Comparison of ENCODE assay signal across 9 mouse cellular contexts in the genomic region with DNA sequence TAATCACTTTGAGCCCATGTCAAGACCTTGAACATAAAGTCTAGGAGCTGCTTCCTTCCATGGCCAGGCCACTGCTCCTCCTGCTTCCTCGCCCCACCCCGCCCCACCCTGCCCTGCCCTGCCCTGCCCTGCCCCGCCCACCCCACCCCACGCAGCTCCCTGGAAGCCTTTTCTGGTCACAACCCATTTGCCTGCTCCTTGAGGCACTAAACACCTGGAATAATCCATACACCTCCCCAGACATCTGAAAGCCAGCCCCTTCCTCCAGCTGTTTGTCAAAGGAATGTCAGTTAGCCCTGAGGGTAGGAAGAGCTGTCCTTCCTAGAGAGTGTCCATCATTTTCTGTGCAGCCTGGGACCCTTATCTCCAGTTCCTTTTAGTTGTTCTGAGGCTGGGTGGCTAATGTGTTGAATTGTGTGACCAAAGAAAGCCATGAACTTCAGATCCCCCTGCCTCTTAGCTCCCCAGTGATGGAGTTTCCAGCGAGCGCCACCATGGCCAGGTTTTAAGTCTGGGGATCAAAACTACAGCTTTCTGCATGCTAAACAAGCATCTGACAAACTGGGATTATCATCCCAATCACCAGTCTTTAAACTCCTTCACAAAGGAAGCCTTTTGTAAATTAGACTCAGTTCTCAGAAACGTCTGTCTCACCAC. TPM values are rescaled to one million over a fixed set of nuclear protein-coding genes. Genes with fewer than 3 reads are reported as not detected.
DNase-seq lines count a peak whose midpoint lies in the region; ATAC-seq and TF ChIP-seq lines count a peak whose summit lies in the region.
"Not testable (repeated sequence)": the region's sequence is repeated elsewhere in the genome, so short reads cannot be mapped to it uniquely, and the experiment has no call there.
"Had no signal": no experiment of that assay in that cellular context is flagged by ENCODE, and none has a peak within 500 bp of the region (broad histone marks: within the 10 kb centered on the region; RNA-seq: fewer than 3 reads in every experiment).

No protein-coding gene starts in this region.

- H3K4me2 ChIP-seq in hindbrain, embryonic 14.5 days (replicated peaks); liver, postnatal 0 days (ENCODE audit: low read depth, low read length); midbrain, postnatal 0 days (ENCODE audit: low read depth, low read length, poor library complexity, severe bottlenecking); stomach, embryonic 16.5 days (ENCODE audit: low read depth, low read length): not testable (repeated sequence)

- H3K4me1 ChIP-seq in hindbrain, embryonic 14.5 days (replicated peaks; ENCODE audit: control insufficient read depth, insufficient read depth, low read length); liver, postnatal 0 days (ENCODE audit: insufficient read depth); midbrain, postnatal 0 days (ENCODE audit: insufficient read depth, low read length); stomach, embryonic 16.5 days (ENCODE audit: control insufficient read depth, insufficient read depth, low read length): not testable (repeated sequence)

- H3K4me3 ChIP-seq in hindbrain, embryonic 14.5 days (replicated peaks; ENCODE audit: low read length); liver, postnatal 0 days (ENCODE audit: low read depth, low read length); midbrain, postnatal 0 days (ENCODE audit: low read depth, low read length); stomach, embryonic 16.5 days (replicated peaks; ENCODE audit: low read length): not testable (repeated sequence)

- H3K9me3 ChIP-seq in hindbrain, embryonic 14.5 days (ENCODE audit: control insufficient read depth, low read length); liver, postnatal 0 days (ENCODE audit: low read length); midbrain, postnatal 0 days (ENCODE audit: low read length); stomach, embryonic 16.5 days (replicated peaks; ENCODE audit: control insufficient read depth, low read length): not testable (repeated sequence)

- TF ChIP-seq EP300 in liver, postnatal 0 days (IDR thresholded peaks at IDR 0.05; ENCODE audit: low read depth): not testable (repeated sequence)

- WGBS in hindbrain, embryonic 14.5 days: 67% methylated on average over 1 of the region's 7 CpGs
- no CpG with 5 or more reads among the region's 7 CpGs for whole genome bisulfite sequencing in liver, postnatal 0 days (ENCODE audit: insufficient replicate concordance)
- WGBS in midbrain, postnatal 0 days: no CpG with 5 or more reads among the region's 7 CpGs
- no CpG with 5 or more reads among the region's 7 CpGs for WGBS in stomach, embryonic 16.5 days

- not testable (repeated sequence) for H3K36me3 ChIP-seq in hindbrain, embryonic 14.5 days (replicated peaks; ENCODE audit: control insufficient read depth, insufficient read depth); liver, postnatal 0 days (replicated peaks; ENCODE audit: insufficient read depth, low read length); midbrain, postnatal 0 days (ENCODE audit: insufficient read depth, low read length); stomach, embryonic 16.5 days (ENCODE audit: control insufficient read depth, insufficient read depth, low read length)

- not testable (repeated sequence) for H3K9ac ChIP-seq in hindbrain, embryonic 14.5 days; liver, postnatal 0 days (replicated peaks); midbrain, postnatal 0 days (replicated peaks; ENCODE audit: low read length, poor library complexity, severe bottlenecking); stomach, embryonic 16.5 days (ENCODE audit: low read length)

- not testable (repeated sequence) for TF ChIP-seq CTCF in liver, postnatal 0 days (IDR thresholded peaks at IDR 0.05; ENCODE audit: low read depth); midbrain, postnatal 0 days (IDR thresholded peaks at IDR 0.05)

- not testable (repeated sequence) for H3K27me3 ChIP-seq in hindbrain, embryonic 14.5 days (ENCODE audit: control insufficient read depth, insufficient read depth, low read length); liver, postnatal 0 days (ENCODE audit: insufficient read depth, low read length); midbrain, postnatal 0 days (ENCODE audit: insufficient read depth, low read length); stomach, embryonic 16.5 days (ENCODE audit: control insufficient read depth, insufficient read depth, low read length)

- H3K27ac ChIP-seq in hindbrain, embryonic 14.5 days; liver, postnatal 0 days (ENCODE audit: low read depth); midbrain, postnatal 0 days (ENCODE audit: low read depth, low read length); stomach, embryonic 16.5 days (ENCODE audit: low read length): not testable (repeated sequence)

- peak; percentile 24 to 57 for DNase-seq in adrenal gland, adult 18-20 months (ENCODE audit: low spot score in 2 of 2)
- DNase-seq in gastrocnemius, postnatal 25 days: peak; percentile 28
- DNase-seq in hindbrain, embryonic 14.5 days (ENCODE audit: low spot score); liver, postnatal 0 days; midbrain, postnatal 0 days (ENCODE audit: low spot score): not testable (repeated sequence)
- DNase-seq in layer of hippocampus, adult 11-12 months (ENCODE audit: low spot score): peak; percentile 54

- ATAC-seq in common myeloid progenitor, adult 5-6 weeks (replicated peaks; ENCODE audit: low read depth, poor library complexity, severe bottlenecking): peak; percentile 63
- ATAC-seq in hindbrain, embryonic 14.5 days (ENCODE audit: low FRiP score): peak; percentile 71
- peak; percentile 72 for ATAC-seq in liver, postnatal 0 days
- ATAC-seq in midbrain, postnatal 0 days (ENCODE audit: low FRiP score): peak; percentile 84
- ATAC-seq in stomach, embryonic 16.5 days (ENCODE audit: insufficient read depth, low FRiP score): 0 out of 2 replicates have a peak, but pooled peaks have one; percentile 25

RNA-seq across cellular contexts. Expression of a gene that starts 25.8 kb away (rescaled TPM):
- under 1 TPM; 0.46 to 0.58 TPM for total RNA-seq in adrenal gland, adult 18-20 months (2021)
- total RNA-seq in common myeloid progenitor, adult 5-6 weeks (2017): not detected in 2 replicates
- total RNA-seq in gastrocnemius, postnatal 25 days (2021): under 1 TPM in 1 of 2 experiments, not detected in 1; 0.24 TPM
- 0.16 and 0.23 TPM in 2 replicates for polyA plus RNA-seq in hindbrain, embryonic 14.5 days (2014; fragmentation: Nextera tagmentation; extraction: Ambion mirVana)
- polyA plus RNA-seq in liver, postnatal 0 days (2015; fragmentation: Nextera tagmentation; extraction: Ambion mirVana): not detected in 2 replicates
- 0.77 and 1.7 TPM in 2 replicates for total RNA-seq in midbrain, postnatal 0 days (2014; rRNA removed)
- polyA plus RNA-seq in midbrain, postnatal 0 days (2015; fragmentation: Nextera tagmentation; extraction: Ambion mirVana): 0.26 TPM in 1 of 2 replicates, not detected in the other
- 0.26 TPM in 1 of 2 replicates, not detected in the other for polyA plus RNA-seq in stomach, embryonic 16.5 days (2015; fragmentation: Nextera tagmentation; extraction: Ambion mirVana)
- polyA plus RNA-seq: Patski had no signal

Comparison
In these comparisons a context has a peak if more than half of its experiments do, and no peak if none do; other contexts are left out.
1. ATAC-seq: peak in every context shown above with its lines; median percentile 84 in midbrain, postnatal 0 days; 72 in liver, postnatal 0 days; 71 in hindbrain, embryonic 14.5 days; 63 in common myeloid progenitor, adult 5-6 weeks; 25 in stomach, embryonic 16.5 days.